Mouse (Mus musculus) liver, embryonic 13.5 days (tissue): ENCODE results near the gene Olfr374. TPM values are rescaled to one million over a fixed set of nuclear protein-coding genes. Genes with fewer than 3 reads are reported as not detected.
"Not testable (repeated sequence)": the region's sequence is repeated elsewhere in the genome, so short reads cannot be mapped to it uniquely, and the experiment has no call there.

Source experiments
- ATAC-seq: fragments of 200-750 bp; cut with Nextera tagmentation; 2 replicates; pipeline ENCODE4 v1.8.0; 2017; ENCODE audit warnings: low read depth, mild to moderate bottlenecking, moderate number of reproducible peaks, moderate library complexity
- DNase-seq: peaks from one replicate; pipeline ENCODE4 v3.0.0; 2022
- H3K27ac ChIP-seq: fragments of 300-500 bp; sonication (generic); 2 replicates; pipeline ENCODE4 v1.5.1; 2015; ENCODE audit warnings: moderate library complexity, mild to moderate bottlenecking, inconsistent platforms
- H3K27me3 ChIP-seq: fragments of 300-500 bp; sonication (generic); 2 replicates; pipeline ENCODE4 v1.6.1; 2015; ENCODE audit warnings: mild to moderate bottlenecking, inconsistent platforms
- H3K36me3 ChIP-seq: fragments of 300-500 bp; sonication (generic); 2 replicates; pipeline ENCODE4 v1.6.1; 2015; ENCODE audit warnings: mild to moderate bottlenecking, inconsistent platforms
- H3K4me1 ChIP-seq: fragments of 300-500 bp; sonication (generic); replicated peaks from 2 replicates; pipeline ENCODE4 v1.6.1; 2015; ENCODE audit warnings: inconsistent platforms
- H3K4me2 ChIP-seq: fragments of 300-500 bp; sonication (generic); 2 replicates; pipeline ENCODE4 v1.6.1; 2015; ENCODE audit warnings: inconsistent platforms, mild to moderate bottlenecking, moderate library complexity
- H3K4me3 ChIP-seq: fragments of 300-500 bp; sonication (generic); replicated peaks from 2 replicates; pipeline ENCODE4 v1.5.1; 2015; ENCODE audit warnings: mild to moderate bottlenecking, inconsistent platforms
- H3K9ac ChIP-seq: fragments of 300-500 bp; sonication (generic); 2 replicates; pipeline ENCODE4 v1.6.1; 2015; ENCODE audit warnings: mild to moderate bottlenecking, inconsistent platforms
- H3K9me3 ChIP-seq: fragments of 300-500 bp; sonication (generic); replicated peaks from 2 replicates; pipeline ENCODE4 v1.6.1; 2016; ENCODE audit warnings: inconsistent platforms
- WGBS: fragments of 180-500 bp; shearing (Covaris S2); methylation state at CpG from one replicate; pipeline ENCODE4 v1.1.7; 2015; ENCODE audit not compliant: insufficient replicate concordance; 5-methylcytosine and 5-hydroxymethylcytosine counted together
- polyA plus RNA-seq: library from polyadenylated mRNA; unstranded; fragments of >200 nt; fragmentation: Nextera tagmentation; extraction: Ambion mirVana; gene quantifications from 2 replicates; pipeline ENCODE4 v1.2.1, GENCODE M21; 2015

Gene Olfr374
- polyA plus RNA-seq, 1 experiment from 2014 or later: not detected

GRCm38 (mm10) chr8:72118616-72119015 is 11.8 kb downstream of the Olfr374 start:
- 37% methylated on average over 4 of the region's 4 CpGs for WGBS
- H3K4me3 ChIP-seq: no peak overlapping the region
- ATAC-seq (no peak), DNase-seq (no peak)
- H3K36me3 ChIP-seq: no peaks in the 10 kb centered on the region
- H3K9me3 ChIP-seq: no peaks in the 10 kb centered on the region
- no peak overlapping the region for H3K9ac ChIP-seq
- no peak overlapping the region for H3K4me2 ChIP-seq
- no peak overlapping the region for H3K27ac ChIP-seq
- H3K4me1 ChIP-seq: no peaks in the 10 kb centered on the region
- H3K27me3 ChIP-seq: no peaks in the 10 kb centered on the region

GRCm38 (mm10) chr8:72121486-72121885 is 14.6 kb downstream of the Olfr374 start:
- H3K4me3 ChIP-seq, H3K4me2 ChIP-seq, H3K9ac ChIP-seq, H3K27me3 ChIP-seq, DNase-seq, H3K9me3 ChIP-seq, H3K4me1 ChIP-seq, H3K27ac ChIP-seq, H3K36me3 ChIP-seq, ATAC-seq: not testable (repeated sequence)
- WGBS: 43% methylated on average over 3 of the region's 3 CpGs

- Histone ChIP-seq H3K9me3 (no peaks in the 10 kb centered on the region), H3K4me1 (no peaks in the 10 kb centered on the region), H3K4me2 (no peak overlapping the region), H3K27me3 (no peaks in the 10 kb centered on the region), H3K4me3 (no peak overlapping the region), H3K9ac (no peak overlapping the region), H3K27ac (no peak overlapping the region), H3K36me3 (no peaks in the 10 kb centered on the region)
- DNase-seq (no peak), ATAC-seq (no peak)
- WGBS: 68% methylated on average over 1 of the region's 1 CpGs
Measured at GRCm38 (mm10) chr8:72121997-72122396, 15.2 kb downstream of the Olfr374 start.

DNA sequence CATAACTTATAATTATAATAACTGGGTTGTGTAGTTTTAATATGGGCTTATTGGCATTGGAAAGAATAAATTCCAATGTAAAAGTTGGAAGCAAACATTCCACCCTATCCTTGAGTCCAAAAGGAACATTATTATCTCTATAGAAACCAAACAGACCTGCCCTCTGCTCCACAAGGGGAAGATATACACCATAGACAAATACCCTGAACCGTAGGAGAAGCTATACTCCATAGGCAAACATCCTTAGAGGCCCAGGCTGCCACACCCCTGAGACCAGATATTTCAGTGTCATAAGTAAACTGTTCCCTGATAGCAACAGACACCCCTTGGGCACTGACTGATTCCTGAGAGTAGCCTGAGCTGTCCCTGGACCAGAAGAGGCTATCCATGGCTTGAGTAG is 21.0 kb downstream of the Olfr374 start:
- WGBS: 45% methylated on average over 1 of the region's 1 CpGs
- Histone ChIP-seq H3K9me3 (no peaks in the 10 kb centered on the region), H3K36me3 (no peaks in the 10 kb centered on the region), H3K27me3 (0 out of 2 replicates have a peak, but pooled peaks cover under 1% of the 10 kb centered on the region), H3K4me1 (peaks cover 12% of the 10 kb centered on the region; the same call in 1 of the 2 replicates), H3K4me3 (no peak overlapping the region), H3K9ac (no peak overlapping the region), H3K27ac (no peak overlapping the region), H3K4me2 (no peak overlapping the region)
- ATAC-seq (no peak), DNase-seq (no peak)

DNA sequence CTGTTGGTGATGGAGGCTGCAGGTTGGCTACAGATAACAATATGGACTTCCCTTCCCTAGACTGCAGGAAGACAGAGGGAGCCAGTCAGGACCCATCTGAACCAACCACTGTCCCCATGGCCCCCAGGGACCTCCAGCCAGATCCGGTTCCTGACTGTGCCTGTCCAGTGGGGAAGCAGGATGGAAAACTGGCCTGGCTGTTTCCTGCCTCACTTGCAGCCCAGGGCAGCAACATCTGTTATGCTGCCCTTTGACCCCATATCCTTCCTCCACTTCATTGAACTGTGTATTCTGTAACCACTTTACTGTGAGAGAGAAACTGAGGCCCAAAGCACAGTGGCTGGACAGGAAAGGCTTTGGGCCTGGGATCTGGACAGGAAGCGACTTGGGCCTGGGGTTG is 24.4 kb downstream of the Olfr374 start:
- DNase-seq: no peak
- Histone ChIP-seq H3K9ac (no peak overlapping the region), H3K4me1 (peaks cover 34% of the 10 kb centered on the region), H3K36me3 (no peaks in the 10 kb centered on the region), H3K9me3 (no peaks in the 10 kb centered on the region), H3K4me2 (no peak overlapping the region), H3K27me3 (peaks cover 32% of the 10 kb centered on the region), H3K4me3 (no peak overlapping the region), H3K27ac (no peak overlapping the region)
- ATAC-seq: no peak
- 37% methylated on average over 2 of the region's 2 CpGs for WGBS

- peaks cover 38% of the 10 kb centered on the region for H3K27me3 ChIP-seq
- H3K4me3 ChIP-seq: no peak overlapping the region
- no peak overlapping the region for H3K9ac ChIP-seq
- H3K36me3 ChIP-seq: no peaks in the 10 kb centered on the region
- H3K4me2 ChIP-seq: no peak overlapping the region
- 52% methylated on average over 2 of the region's 2 CpGs for WGBS
- ATAC-seq: no peak
- H3K4me1 ChIP-seq: peaks cover 40% of the 10 kb centered on the region
- no peak for DNase-seq
- H3K9me3 ChIP-seq: no peaks in the 10 kb centered on the region
- H3K27ac ChIP-seq: no peak overlapping the region
Measured at GRCm38 (mm10) chr8:72131901-72132300, 25.1 kb downstream of the Olfr374 start.

DNA sequence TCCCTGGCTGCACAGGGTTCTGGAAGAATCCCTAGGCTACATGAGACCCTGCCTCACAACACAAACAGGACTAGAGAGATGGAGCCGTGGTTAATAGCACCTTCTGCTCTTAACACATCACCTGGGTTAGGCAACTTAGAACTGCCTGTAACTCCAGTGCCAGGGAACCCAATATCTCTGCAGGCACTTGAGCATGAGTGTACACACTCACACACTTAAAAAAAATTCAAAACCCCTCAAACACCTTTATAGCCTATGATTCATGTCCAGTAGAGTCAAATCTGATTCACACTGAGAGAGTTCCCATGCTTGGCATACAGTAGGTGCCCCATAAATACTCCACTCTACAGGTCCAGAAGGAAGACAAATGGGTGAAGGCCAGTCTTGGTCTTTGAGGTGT is 25.6 kb downstream of the Olfr374 start:
- Histone ChIP-seq H3K9ac (no peak overlapping the region), H3K9me3 (no peaks in the 10 kb centered on the region), H3K36me3 (no peaks in the 10 kb centered on the region), H3K27ac (no peak overlapping the region), H3K27me3 (peaks cover 42% of the 10 kb centered on the region), H3K4me3 (no peak overlapping the region), H3K4me1 (peaks cover 45% of the 10 kb centered on the region), H3K4me2 (no peak overlapping the region)
- WGBS: 53% methylated on average over 1 of the region's 1 CpGs
- ATAC-seq: no peak
- no peak for DNase-seq

DNA sequence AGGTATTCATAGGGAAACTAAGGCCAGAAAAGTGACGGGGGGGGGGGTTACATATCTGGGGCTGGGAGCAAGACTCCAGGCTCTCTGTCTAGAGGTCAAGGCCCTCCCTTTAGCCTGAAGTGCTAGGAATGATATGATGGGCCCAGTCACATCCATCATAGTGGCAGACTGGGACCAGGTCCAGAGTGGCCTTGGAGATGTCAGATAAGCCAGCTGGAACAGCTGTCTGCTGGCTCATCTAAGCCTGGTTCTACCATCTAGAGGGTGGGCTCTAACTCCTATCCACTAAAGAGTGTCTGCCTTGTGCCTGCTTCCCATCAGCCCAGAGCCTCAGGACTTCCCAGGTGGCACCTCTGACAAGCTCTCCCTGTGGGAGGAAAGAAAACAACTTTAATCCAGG is 26.1 kb downstream of the Olfr374 start:
- Histone ChIP-seq H3K36me3 (no peaks in the 10 kb centered on the region), H3K27me3 (peaks cover 46% of the 10 kb centered on the region), H3K27ac (no peak overlapping the region; the same call in 1 of the 2 replicates), H3K9ac (no peak overlapping the region), H3K4me3 (no peak overlapping the region), H3K4me1 (peaks cover 49% of the 10 kb centered on the region), H3K4me2 (no peak overlapping the region), H3K9me3 (no peaks in the 10 kb centered on the region)
- DNase-seq (no peak), ATAC-seq (no peak)
- 41% methylated on average over 1 of the region's 1 CpGs for WGBS

DNA sequence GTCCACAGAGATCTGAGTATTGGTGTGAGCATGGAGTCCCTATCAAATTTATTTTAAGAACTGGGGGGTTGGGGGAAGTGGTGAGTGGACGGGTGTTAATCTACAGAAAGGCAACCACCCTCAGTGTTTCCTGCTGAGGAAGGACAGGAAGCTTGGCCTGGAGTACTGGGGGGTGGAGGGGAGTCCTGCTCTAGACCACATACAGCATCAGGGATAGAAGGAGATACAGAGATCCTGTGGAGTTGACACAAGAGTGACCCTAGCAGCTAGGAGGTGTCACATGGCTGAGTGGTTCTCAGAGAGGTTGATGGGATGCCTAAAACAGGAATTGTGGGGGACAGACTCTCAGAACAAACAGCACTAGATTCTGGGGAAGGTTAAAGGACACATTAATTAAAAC is 26.7 kb downstream of the Olfr374 start:
- 0 out of 2 replicates have a peak, but pooled peaks have one; percentile 30 for ATAC-seq
- Histone ChIP-seq H3K27ac (no peak overlapping the region; the same call in 1 of the 2 replicates), H3K4me2 (no peak overlapping the region), H3K9ac (no peak overlapping the region), H3K4me1 (peaks cover 51% of the 10 kb centered on the region), H3K36me3 (peaks cover 2% of the 10 kb centered on the region; the same call in 1 of the 2 replicates), H3K4me3 (no peak overlapping the region), H3K9me3 (no peaks in the 10 kb centered on the region), H3K27me3 (peaks cover 46% of the 10 kb centered on the region)
- WGBS: 13% methylated on average over 1 of the region's 1 CpGs
- DNase-seq: no peak

DNA sequence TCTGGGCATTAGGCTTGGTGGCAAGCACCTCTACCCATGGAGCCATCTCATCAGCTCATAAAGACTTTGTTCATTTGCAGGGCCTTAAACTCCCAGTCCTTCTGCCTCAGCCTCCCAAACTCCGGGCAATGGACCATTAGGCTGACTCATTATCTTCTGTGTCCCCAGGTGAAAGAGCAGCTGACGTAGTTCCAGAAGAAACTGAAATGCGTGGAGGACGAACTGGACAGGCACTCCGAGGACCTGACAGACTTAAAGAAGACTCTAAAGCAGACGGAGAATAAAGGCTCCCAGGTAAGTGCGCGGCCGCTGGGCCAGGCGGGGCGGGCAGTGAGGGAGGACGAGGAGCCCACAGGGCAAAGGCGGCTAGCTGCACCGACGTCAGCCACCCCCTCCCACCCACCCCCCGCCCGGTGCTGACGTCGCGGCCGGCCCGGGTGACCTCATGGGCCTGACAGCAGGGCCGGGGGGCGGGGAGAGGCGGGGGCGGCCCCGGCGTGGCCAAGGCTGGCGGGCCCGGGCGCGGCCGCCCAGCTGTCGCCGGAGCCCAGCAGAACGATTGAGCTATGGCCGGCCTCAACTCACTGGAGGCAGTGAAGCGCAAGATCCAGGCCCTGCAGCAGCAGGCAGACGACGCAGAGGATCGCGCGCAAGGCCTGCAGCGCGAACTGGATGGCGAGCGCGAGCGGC is 28.1 kb downstream of the Olfr374 start, which contains the start of gene Tpm4:
Tpm4 (plus strand) TSS at position 220 of the 690 bp plus-strand sequence.
- DNase-seq (peak; percentile 10), ATAC-seq (peak; percentile 65)
- Histone ChIP-seq H3K4me1 (peaks cover 51% of the 10 kb centered on the region), H3K4me2 (peak within 1 kb of the TSS; percentile 79), H3K27me3 (peaks cover 46% of the 10 kb centered on the region), H3K9ac (peak within 1 kb of the TSS; percentile 77), H3K36me3 (peaks cover 13% of the 10 kb centered on the region), H3K4me3 (peak within 1 kb of the TSS; percentile 66), H3K27ac (peak within 1 kb of the TSS; percentile 80), H3K9me3 (no peaks in the 10 kb centered on the region)
- 3% methylated on average over 48 of the region's 49 CpGs for WGBS

- ATAC-seq: peak; percentile 40
- Histone ChIP-seq H3K4me3 (peak overlapping the region; percentile 66), H3K9ac (peak overlapping the region; percentile 77), H3K27me3 (peaks cover 46% of the 10 kb centered on the region), H3K4me2 (peak overlapping the region; percentile 79), H3K36me3 (peaks cover 20% of the 10 kb centered on the region), H3K9me3 (no peaks in the 10 kb centered on the region), H3K27ac (peak overlapping the region; percentile 80), H3K4me1 (peaks cover 51% of the 10 kb centered on the region)
- no peak for DNase-seq
- under 1% methylated on average over 58 of the region's 62 CpGs for WGBS
Measured at GRCm38 (mm10) chr8:72135446-72136301, 28.8 kb downstream of the Olfr374 start.
